15 mouse cellular contexts compared by ENCODE assay signal in the genomic region with DNA sequence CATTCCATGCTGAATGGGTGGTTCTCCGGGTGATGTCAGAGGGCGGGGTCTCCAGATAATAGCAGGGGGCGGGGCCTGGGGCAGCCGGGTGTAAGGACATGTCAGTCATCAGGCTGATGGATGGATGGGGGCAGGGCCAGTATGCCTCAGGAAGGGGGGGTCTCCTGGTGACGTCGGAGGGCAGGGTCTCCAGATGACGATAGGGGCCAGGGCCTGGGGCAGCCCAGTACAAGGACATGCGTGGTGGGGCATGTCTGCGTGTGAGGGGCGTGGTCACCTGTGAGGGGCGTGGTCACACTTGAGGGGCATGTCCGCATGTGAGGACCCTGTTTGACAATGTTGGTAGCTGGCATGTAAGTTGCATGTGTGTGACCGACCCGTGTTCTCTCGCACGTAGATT. TPM values are rescaled to one million over a fixed set of nuclear protein-coding genes. Genes with fewer than 3 reads are reported as not detected.
A peak's percentile ranks its signal among the peaks of the same experiment; 100 is the strongest.
DNase-seq lines count a peak whose midpoint lies in the region; ATAC-seq lines count a peak whose summit lies in the region.
"Had no signal": no experiment of that assay in that cellular context is flagged by ENCODE, and none has a peak within 500 bp of the region (broad histone marks: within the 10 kb centered on the region; RNA-seq: fewer than 3 reads in every experiment).

No protein-coding gene starts in this region.

- no peaks in the 10 kb centered on the region for H3K36me3 ChIP-seq in heart, embryonic 15.5 days
- H3K36me3 ChIP-seq in heart, embryonic 10.5 days = no peaks in the 10 kb centered on the region
- no peaks in the 10 kb centered on the region for H3K36me3 ChIP-seq in embryonic facial prominence, embryonic 15.5 days
- H3K36me3 ChIP-seq: limb, embryonic 15.5 days had no signal

- H3K4me3 ChIP-seq in heart, embryonic 15.5 days = no peak overlapping the region
- H3K4me3 ChIP-seq in heart, embryonic 10.5 days = no peak overlapping the region
- no peak overlapping the region for H3K4me3 ChIP-seq in embryonic facial prominence, embryonic 15.5 days (replicated peaks)
- H3K4me3 ChIP-seq: limb, embryonic 15.5 days; myocyte had no signal

- no peaks in the 10 kb centered on the region for H3K4me1 ChIP-seq in heart, embryonic 15.5 days (replicated peaks)
- no peaks in the 10 kb centered on the region for H3K4me1 ChIP-seq in heart, embryonic 10.5 days
- no peaks in the 10 kb centered on the region for H3K4me1 ChIP-seq in embryonic facial prominence, embryonic 15.5 days
- H3K4me1 ChIP-seq: limb, embryonic 15.5 days had no signal

- 0 out of 2 replicates have a peak, but pooled peaks have one; percentile 35 for ATAC-seq in heart, embryonic 15.5 days (replicated peaks; ENCODE audit: insufficient number of reproducible peaks, insufficient read depth, low FRiP score, low read depth)
- ATAC-seq in embryonic facial prominence, embryonic 15.5 days (ENCODE audit: insufficient number of reproducible peaks, low FRiP score, low TSS enrichment, low read depth) = peak; percentile 34; the same call in 1 of the 2 replicates
- ATAC-seq: activated CD4-positive, CD25-positive, alpha-beta regulatory T cell, adult 4 months had no signal

- no peak overlapping the region for H3K27ac ChIP-seq in heart, embryonic 15.5 days
- H3K27ac ChIP-seq in heart, embryonic 10.5 days = no peak overlapping the region
- no peak overlapping the region for H3K27ac ChIP-seq in embryonic facial prominence, embryonic 15.5 days (replicated peaks)
- H3K27ac ChIP-seq: hindbrain, embryonic 14.5 days; limb, embryonic 15.5 days had no signal

- 0 out of 2 replicates have a peak, but pooled peaks cover 4% of the 10 kb centered on the region for H3K9me3 ChIP-seq in heart, embryonic 15.5 days (replicated peaks)
- peaks cover 17% of the 10 kb centered on the region for H3K9me3 ChIP-seq in heart, embryonic 10.5 days
- H3K9me3 ChIP-seq in embryonic facial prominence, embryonic 15.5 days (replicated peaks) = no peaks in the 10 kb centered on the region; the same call in 1 of the 2 replicates
- H3K9me3 ChIP-seq: limb, embryonic 15.5 days had no signal

- no peak overlapping the region for H3K4me2 ChIP-seq in heart, embryonic 15.5 days
- H3K4me2 ChIP-seq in embryonic facial prominence, embryonic 15.5 days (replicated peaks) = no peak overlapping the region
- H3K4me2 ChIP-seq: hindbrain, embryonic 14.5 days; limb, embryonic 15.5 days had no signal

- no peak for DNase-seq in heart, embryonic 10.5 days (ENCODE audit: low spot score)
- peak; percentile 3 for DNase-seq in lung, postnatal 10 days
- DNase-seq in lung, postnatal 36 days = no peak
- DNase-seq in ES-CJ7 (ENCODE audit: low read depth, low spot score) = peak; percentile 27
- DNase-seq in adipocyte (ENCODE audit: low spot score) = no peak
- DNase-seq: cerebellum, adult 18-20 months; thymus, adult 18-20 months had no signal

- no peaks in the 10 kb centered on the region for H3K27me3 ChIP-seq in heart, embryonic 15.5 days
- no peaks in the 10 kb centered on the region for H3K27me3 ChIP-seq in heart, embryonic 10.5 days (ENCODE audit: insufficient read depth, poor library complexity, severe bottlenecking)
- H3K27me3 ChIP-seq in embryonic facial prominence, embryonic 15.5 days = no peaks in the 10 kb centered on the region
- H3K27me3 ChIP-seq: limb, embryonic 15.5 days had no signal

- no peak overlapping the region for H3K9ac ChIP-seq in heart, embryonic 15.5 days
- H3K9ac ChIP-seq in embryonic facial prominence, embryonic 15.5 days = no peak overlapping the region
- H3K9ac ChIP-seq: hindbrain, embryonic 14.5 days; limb, embryonic 15.5 days had no signal

- 91% methylated on average over 16 of the region's 16 CpGs for WGBS in heart, embryonic 15.5 days
- 93% methylated on average over 16 of the region's 16 CpGs for WGBS in heart, embryonic 10.5 days
- 89% methylated on average over 16 of the region's 16 CpGs for WGBS in embryonic facial prominence, embryonic 15.5 days

RNA-seq across cellular contexts. Expression of a gene that starts 17.1 kb away (rescaled TPM):
- not detected in 2 replicates for polyA plus RNA-seq in heart, embryonic 15.5 days (2015; fragmentation: Nextera tagmentation; extraction: Ambion mirVana)
- polyA plus RNA-seq in heart, embryonic 10.5 days (2016; fragmentation: Nextera tagmentation; extraction: Ambion mirVana) = not detected in 2 replicates
- not detected in 2 replicates for polyA plus RNA-seq in embryonic facial prominence, embryonic 15.5 days (2015; fragmentation: Nextera tagmentation; extraction: Ambion mirVana)
- polyA plus RNA-seq: activated CD4-positive, CD25-positive, alpha-beta regulatory T cell, adult 4 months; cortical plate, adult 2 months; gonadal fat pad, adult 2 months; hindbrain, embryonic 14.5 days; limb, embryonic 15.5 days; myocyte had no signal

RNA-seq across cellular contexts. Expression of a gene that starts 23.9 kb away (rescaled TPM):
- not detected in 2 replicates for polyA plus RNA-seq in heart, embryonic 15.5 days (2015; fragmentation: Nextera tagmentation; extraction: Ambion mirVana)
- not detected in 2 replicates for polyA plus RNA-seq in heart, embryonic 10.5 days (2016; fragmentation: Nextera tagmentation; extraction: Ambion mirVana)
- not detected in 2 replicates for polyA plus RNA-seq in embryonic facial prominence, embryonic 15.5 days (2015; fragmentation: Nextera tagmentation; extraction: Ambion mirVana)
- polyA plus RNA-seq: activated CD4-positive, CD25-positive, alpha-beta regulatory T cell, adult 4 months; cortical plate, adult 2 months; gonadal fat pad, adult 2 months; hindbrain, embryonic 14.5 days; limb, embryonic 15.5 days; myocyte had no signal

Comparison
In these comparisons a context has a peak if more than half of its experiments do, and no peak if none do; other contexts are left out.
1. DNase-seq: peak in lung, postnatal 10 days (single experiment) and ES-CJ7 (single experiment); none in heart, embryonic 10.5 days (single experiment), lung, postnatal 36 days (single experiment) and adipocyte (single experiment).